Mouse (Mus musculus) mouse trophoblast stem cell (cell line): Measurements from ENCODE around the gene Hadh.

Source experiments
- in situ Hi-C, 2 experiments: fragments of 300-500 bp; cut with MseI, MboI; formaldehyde crosslinking; loops; 2 replicates in 1 of 2; 3 replicates in 1 of 2; pipeline ENCODE4 v1.15.1; 2025

Hadh gene

GRCm38 (mm10) chr3:131271559-131272373, at the start of gene Hadh:
Gene Hadh (minus strand): TSS chr3:131272101.
- in situ Hi-C loops, result no loop called here

- in situ Hi-C loops, result no loop called here
Observed at GRCm38 (mm10) chr3:131320184-131320583, 48.3 kb upstream of the Hadh start.

- in situ Hi-C loops, result no loop called here
Observed at GRCm38 (mm10) chr3:131318211-131318610, 46.3 kb upstream of the Hadh start.

- in situ Hi-C loops, result no loop called here
Observed at GRCm38 (mm10) chr3:131317126-131317525, 45.2 kb upstream of the Hadh start.

- in situ Hi-C loops, result no loop called here
Observed at GRCm38 (mm10) chr3:131315957-131316510, 44.1 kb upstream of the Hadh start.

GRCm38 (mm10) chr3:131312340-131312739, 40.4 kb upstream of the Hadh start:
- in situ Hi-C loops, result no loop called here

GRCm38 (mm10) chr3:131310572-131310971, 38.7 kb upstream of the Hadh start:
- in situ Hi-C loops, result no loop called here

GRCm38 (mm10) chr3:131307811-131308210, 35.9 kb upstream of the Hadh start:
- in situ Hi-C loops, result no loop called here

- in situ Hi-C loops, result no loop called here
Observed at GRCm38 (mm10) chr3:131306255-131306654, 34.4 kb upstream of the Hadh start.

- in situ Hi-C loops, result no loop called here
Observed at GRCm38 (mm10) chr3:131303320-131303714, 31.4 kb upstream of the Hadh start.

- in situ Hi-C loops, result no loop called here
Observed at GRCm38 (mm10) chr3:131302452-131303319, 30.8 kb upstream of the Hadh start, which contains the start of gene Cyp2u1. Gene Cyp2u1 (minus strand): TSS chr3:131303227.

- in situ Hi-C loops, result no loop called here
Observed at GRCm38 (mm10) chr3:131299908-131300307, 28.0 kb upstream of the Hadh start.

GRCm38 (mm10) chr3:131299078-131299477, 27.2 kb upstream of the Hadh start:
- in situ Hi-C loops, result no loop called here

- in situ Hi-C loops, result no loop called here
Observed at GRCm38 (mm10) chr3:131296893-131297292, 25.0 kb upstream of the Hadh start.

- in situ Hi-C loops, result no loop called here
Observed at GRCm38 (mm10) chr3:131295513-131296200, 23.8 kb upstream of the Hadh start.

GRCm38 (mm10) chr3:131294503-131294902, 22.6 kb upstream of the Hadh start:
- in situ Hi-C loops, result no loop called here

- in situ Hi-C loops, result no loop called here
Observed at GRCm38 (mm10) chr3:131292959-131293358, 21.1 kb upstream of the Hadh start.

- in situ Hi-C loops, result no loop called here
Observed at GRCm38 (mm10) chr3:131292349-131292748, 20.4 kb upstream of the Hadh start.

GRCm38 (mm10) chr3:131291890-131292289, 20.0 kb upstream of the Hadh start:
- in situ Hi-C loops, result no loop called here

GRCm38 (mm10) chr3:131274151-131274550, 2.2 kb upstream of the Hadh start:
- in situ Hi-C loops, result no loop called here

- in situ Hi-C loops, result no loop called here
Observed at GRCm38 (mm10) chr3:131272374-131273100, 636 bp upstream of the Hadh start.
